Comparison of ENCODE assay signal across 13 mouse cellular contexts in the genomic region with DNA sequence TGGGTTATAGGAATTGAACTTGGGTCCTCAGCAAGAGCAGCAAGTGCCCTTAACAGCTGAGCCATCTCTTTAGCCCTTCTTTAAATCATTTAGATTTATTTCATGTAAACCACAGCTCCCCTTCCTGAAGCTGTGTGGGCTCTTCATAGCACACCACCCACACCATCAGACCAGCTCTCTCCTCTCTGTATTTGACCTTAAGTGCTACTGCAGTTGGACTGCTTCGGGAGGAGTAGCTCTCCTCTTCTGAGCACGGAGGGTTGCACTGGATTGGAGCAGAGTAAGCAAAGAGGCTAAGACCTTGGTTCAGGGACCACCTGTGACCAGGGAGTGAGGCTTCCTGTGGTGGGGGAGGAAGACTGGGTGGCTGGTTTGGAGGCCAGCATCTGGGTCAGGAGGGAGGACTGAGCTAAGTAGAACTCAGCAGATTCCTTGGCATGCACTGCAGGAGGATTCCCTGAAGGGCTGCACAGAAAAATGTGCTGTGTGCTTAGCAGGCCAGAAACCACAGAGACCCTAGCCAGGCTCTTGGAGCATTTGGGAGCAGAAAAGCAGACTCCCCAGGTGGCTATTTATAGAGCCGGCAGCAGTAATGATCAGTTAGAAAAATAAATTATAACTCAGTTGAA.
DNase-seq lines count a peak whose midpoint lies in the region; TF ChIP-seq lines count a peak whose summit lies in the region.
"Had no signal": no experiment of that assay in that cellular context is flagged by ENCODE, and none has a peak within 500 bp of the region (broad histone marks: within the 10 kb centered on the region; RNA-seq: fewer than 3 reads in every experiment).

No protein-coding gene starts in this region.

- no peak overlapping the region for H3K27ac ChIP-seq in heart, adult 2 months
- H3K27ac ChIP-seq: heart, embryonic 15.5 days; liver, embryonic 13.5 days; midbrain, embryonic 15.5 days; stomach, embryonic 15.5 days had no signal

- no peaks in the 10 kb centered on the region for H3K27me3 ChIP-seq in heart, adult 2 months (ENCODE audit: control insufficient read depth, insufficient read depth, low read length)
- H3K27me3 ChIP-seq: heart, embryonic 15.5 days; liver, embryonic 13.5 days; midbrain, embryonic 15.5 days; stomach, embryonic 15.5 days had no signal

- H3K9ac ChIP-seq in heart, adult 2 months (ENCODE audit: low read depth, low read length): no peak overlapping the region
- H3K9ac ChIP-seq: heart, embryonic 15.5 days; liver, embryonic 13.5 days; midbrain, embryonic 15.5 days; stomach, embryonic 15.5 days had no signal

- intact Hi-C loops in heart, adult 2 months (cut with DNase I): no loop called here

- DNase-seq in heart, adult 2 months: peak; percentile 35 to 52
- no peak for DNase-seq in heart, adult 8-10 months (ENCODE audit: low spot score)
- peak; percentile 15 for DNase-seq in testis, postnatal 14 days (ENCODE audit: low spot score)
- DNase-seq in testis, postnatal 10 days (ENCODE audit: low spot score): no peak
- DNase-seq in kidney, postnatal 10 days: peak; percentile 43
- no peak for DNase-seq in frontal cortex, postnatal 14 days (ENCODE audit: low spot score in 2 of 2)
- no peak for DNase-seq in neural tube, embryonic 10.5 days (ENCODE audit: extremely low spot score, low spot score)
- no peak for DNase-seq in cerebellum, postnatal 36 days
- DNase-seq: liver, embryonic 13.5 days; retina, postnatal 1 day had no signal

- 53% methylated on average over 3 of the region's 3 CpGs for WGBS in heart, adult 2 months

- TF ChIP-seq CTCF in heart, adult 2 months (IDR thresholded peaks at IDR 0.05): no peak

- no peak for TF ChIP-seq POLR2A in heart, adult 2 months (IDR thresholded peaks at IDR 0.05; ENCODE audit: insufficient read depth, low read depth, low read length)

- no peak for TF ChIP-seq EP300 in heart, adult 2 months (IDR thresholded peaks at IDR 0.05; ENCODE audit: insufficient read depth, low read depth, low read length)

- peaks cover 8% of the 10 kb centered on the region for H3K4me1 ChIP-seq in heart, adult 2 months (ENCODE audit: control insufficient read depth, insufficient read depth, low read length)
- H3K4me1 ChIP-seq: liver, embryonic 13.5 days; stomach, embryonic 15.5 days had no signal

- H3K79me2 ChIP-seq in heart, adult 2 months (replicated peaks; ENCODE audit: control insufficient read depth, insufficient read depth, low read length): no peaks in the 10 kb centered on the region

- no peak overlapping the region for H3K4me3 ChIP-seq in heart, adult 2 months
- H3K4me3 ChIP-seq: heart, embryonic 15.5 days; liver, embryonic 13.5 days; midbrain, embryonic 15.5 days; stomach, embryonic 15.5 days had no signal

- no peaks in the 10 kb centered on the region for H3K36me3 ChIP-seq in heart, adult 2 months (ENCODE audit: control insufficient read depth, insufficient read depth, low read length)
- H3K36me3 ChIP-seq: heart, embryonic 15.5 days; liver, embryonic 13.5 days; midbrain, embryonic 15.5 days; stomach, embryonic 15.5 days had no signal

Comparison
In these comparisons a context has a peak if more than half of its experiments do, and no peak if none do; other contexts are left out.
1. DNase-seq: peak in heart, adult 2 months (2 of 2), testis, postnatal 14 days (single experiment) and kidney, postnatal 10 days (single experiment); none in heart, adult 8-10 months (single experiment), testis, postnatal 10 days (single experiment), frontal cortex, postnatal 14 days (0 of 2), neural tube, embryonic 10.5 days (single experiment) and cerebellum, postnatal 36 days (0 of 2).